In the genomic region with DNA sequence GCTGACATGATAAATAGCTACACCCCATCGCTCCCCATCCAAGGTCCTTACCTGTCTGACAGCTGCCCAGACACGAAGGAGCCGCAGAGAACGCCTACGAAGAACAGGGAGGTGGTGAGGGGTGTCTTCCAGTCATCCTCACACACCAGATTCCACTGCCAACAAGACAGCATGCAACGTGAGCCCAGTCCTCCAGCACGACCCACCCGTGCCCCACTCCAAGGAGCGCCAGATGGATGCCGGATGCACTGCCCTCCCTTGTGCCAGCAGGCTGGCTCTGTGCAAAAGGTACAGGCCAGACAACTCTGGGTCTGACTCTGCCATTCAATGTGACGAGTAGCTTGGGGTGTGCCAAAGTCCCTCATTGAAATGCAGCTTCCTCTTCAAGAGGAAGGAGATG, we compare ENCODE assay signal across 15 mouse cellular contexts. TPM values are rescaled to one million over a fixed set of nuclear protein-coding genes. Genes with fewer than 3 reads are reported as not detected.
DNase-seq lines count a peak whose midpoint lies in the region; ATAC-seq and TF ChIP-seq lines count a peak whose summit lies in the region.
"Had no signal": no experiment of that assay in that cellular context is flagged by ENCODE, and none has a peak within 500 bp of the region (broad histone marks: within the 10 kb centered on the region; RNA-seq: fewer than 3 reads in every experiment).

No protein-coding gene starts in this region.

- 0 out of 2 replicates have a peak overlapping the region, but pooled peaks have one; percentile 8 for H3K9ac ChIP-seq in liver, embryonic 12.5 days
- H3K9ac ChIP-seq in liver, embryonic 11.5 days (ENCODE audit: low read depth, low read length), result no peak overlapping the region
- H3K9ac ChIP-seq: heart, embryonic 13.5 days; hindbrain, embryonic 13.5 days; limb, embryonic 13.5 days; neural tube, embryonic 13.5 days had no signal

- intact Hi-C loops in gastrocnemius, adult 2 months (cut with DNase I), result no loop called here

- peaks cover 83% of the 10 kb centered on the region for H3K36me3 ChIP-seq in liver, embryonic 12.5 days
- no peaks in the 10 kb centered on the region for H3K36me3 ChIP-seq in liver, embryonic 11.5 days (ENCODE audit: control insufficient read depth, insufficient read depth, low read length)
- H3K36me3 ChIP-seq: G1E; heart, embryonic 13.5 days; hindbrain, embryonic 13.5 days; limb, embryonic 13.5 days; neural tube, embryonic 13.5 days had no signal

- peak overlapping the region; percentile 68 for H3K4me2 ChIP-seq in liver, embryonic 12.5 days
- no peak overlapping the region for H3K4me2 ChIP-seq in liver, embryonic 11.5 days
- H3K4me2 ChIP-seq: hindbrain, embryonic 13.5 days; limb, embryonic 13.5 days; neural tube, embryonic 13.5 days had no signal

- no peak for ATAC-seq in liver, embryonic 12.5 days
- no peak for ATAC-seq in liver, embryonic 11.5 days (replicated peaks; ENCODE audit: low FRiP score)
- ATAC-seq: midbrain, embryonic 16.5 days had no signal

- no peaks in the 10 kb centered on the region for H3K9me3 ChIP-seq in liver, embryonic 12.5 days (replicated peaks)
- H3K9me3 ChIP-seq in liver, embryonic 11.5 days (ENCODE audit: control insufficient read depth, low read length), result no peaks in the 10 kb centered on the region
- H3K9me3 ChIP-seq: G1E; heart, embryonic 13.5 days; hindbrain, embryonic 13.5 days; limb, embryonic 13.5 days; neural tube, embryonic 13.5 days had no signal

- no peak overlapping the region for H3K4me3 ChIP-seq in gastrocnemius, adult 2 months
- no peak overlapping the region for H3K4me3 ChIP-seq in liver, embryonic 12.5 days
- no peak overlapping the region for H3K4me3 ChIP-seq in liver, embryonic 11.5 days (ENCODE audit: low read depth, low read length)
- H3K4me3 ChIP-seq: heart, embryonic 13.5 days; hindbrain, embryonic 13.5 days; limb, embryonic 13.5 days; neural tube, embryonic 13.5 days had no signal

- peak overlapping the region; percentile 70 for H3K27ac ChIP-seq in gastrocnemius, adult 2 months
- peak overlapping the region; percentile 96 for H3K27ac ChIP-seq in liver, embryonic 12.5 days
- no peak overlapping the region; the same call in 1 of the 2 replicates for H3K27ac ChIP-seq in liver, embryonic 11.5 days (ENCODE audit: low read depth, low read length)
- H3K27ac ChIP-seq: heart, embryonic 13.5 days; hindbrain, embryonic 13.5 days; limb, embryonic 13.5 days; neural tube, embryonic 13.5 days had no signal

- H3K27me3 ChIP-seq in liver, embryonic 12.5 days (replicated peaks), result no peaks in the 10 kb centered on the region
- no peaks in the 10 kb centered on the region for H3K27me3 ChIP-seq in liver, embryonic 11.5 days (replicated peaks; ENCODE audit: control insufficient read depth, insufficient read depth, low read length)
- H3K27me3 ChIP-seq: hindbrain, embryonic 13.5 days; limb, embryonic 13.5 days; neural tube, embryonic 13.5 days had no signal

- peaks cover 74% of the 10 kb centered on the region for H3K4me1 ChIP-seq in liver, embryonic 12.5 days
- peaks cover 37% of the 10 kb centered on the region for H3K4me1 ChIP-seq in liver, embryonic 11.5 days (replicated peaks; ENCODE audit: control insufficient read depth, insufficient read depth, low read length)
- H3K4me1 ChIP-seq: hindbrain, embryonic 13.5 days; neural tube, embryonic 13.5 days had no signal

- no peak for TF ChIP-seq CTCF in gastrocnemius, adult 2 months (IDR thresholded peaks at IDR 0.05)

- WGBS in liver, embryonic 12.5 days (ENCODE audit: insufficient replicate concordance), result 86% methylated on average over 11 of the region's 11 CpGs
- 90% methylated on average over 11 of the region's 11 CpGs for WGBS in liver, embryonic 11.5 days

- DNase-seq in gastrocnemius, adult 2 months, result peak; percentile 38
- no peak for DNase-seq in gastrocnemius, postnatal 25 days
- DNase-seq in liver, embryonic 11.5 days (ENCODE audit: low spot score), result no peak
- DNase-seq in cerebellum, adult 9-11 months, result peak; percentile 95
- no peak for DNase-seq in urinary bladder, adult 18-20 months (ENCODE audit: low spot score in 2 of 2)
- no peak for DNase-seq in urinary bladder, adult 2 months (ENCODE audit: low spot score)
- DNase-seq: layer of hippocampus, adult 9-11 months; thymus, adult 18-20 months had no signal

RNA-seq across cellular contexts. Expression of a gene that starts 20.2 kb away (rescaled TPM):
- total RNA-seq in gastrocnemius, adult 2 months (2021), result 1 to 10 TPM; 1.9 to 2.6 TPM
- total RNA-seq in gastrocnemius, postnatal 25 days (2021), result 1 to 10 TPM; 1.6 to 6.9 TPM
- 39.5 and 42.0 TPM in 2 replicates for polyA plus RNA-seq in liver, embryonic 12.5 days (2016; fragmentation: Nextera tagmentation; extraction: Ambion mirVana)
- 20.6 and 21.5 TPM in 2 replicates for polyA plus RNA-seq in liver, embryonic 11.5 days (2014; fragmentation: Nextera tagmentation; extraction: Ambion mirVana)
- 1.5 and 2.6 TPM in 2 replicates for polyA plus RNA-seq in urinary bladder, adult 2 months (2012; rRNA removed)
- total RNA-seq: G1E had no signal
- polyA plus RNA-seq: G1E had no signal

RNA-seq across cellular contexts. Expression of a gene that starts 27.6 kb away (rescaled TPM):
- total RNA-seq in gastrocnemius, adult 2 months (2021), result 1 to 10 TPM in 1 of 2 experiments, under 1 TPM in 1; 0.94 to 1.2 TPM
- 1 to 10 TPM in 1 of 2 experiments, under 1 TPM in 1; 1.00 to 1.4 TPM for total RNA-seq in gastrocnemius, postnatal 25 days (2021)
- 1.4 and 1.7 TPM in 2 replicates for polyA plus RNA-seq in liver, embryonic 12.5 days (2016; fragmentation: Nextera tagmentation; extraction: Ambion mirVana)
- 1.3 and 2.1 TPM in 2 replicates for polyA plus RNA-seq in liver, embryonic 11.5 days (2014; fragmentation: Nextera tagmentation; extraction: Ambion mirVana)
- 18.8 and 20.5 TPM in 2 replicates for polyA plus RNA-seq in urinary bladder, adult 2 months (2012; rRNA removed)
- total RNA-seq: G1E had no signal
- polyA plus RNA-seq: G1E had no signal

Comparison
In these comparisons a context has a peak if more than half of its experiments do, and no peak if none do; other contexts are left out.
1. DNase-seq: peak in gastrocnemius, adult 2 months (single experiment) and cerebellum, adult 9-11 months (single experiment); none in gastrocnemius, postnatal 25 days (single experiment), liver, embryonic 11.5 days (single experiment), urinary bladder, adult 18-20 months (0 of 2) and urinary bladder, adult 2 months (single experiment).